Mouse (Mus musculus): ENCODE data around the gene Art3.

The Art3 gene

GRCm38 (mm10) chr5:92413271-92413981, 81.8 kb downstream of the Art3 start:
- no peak for DNase-seq (ENCODE audit: extremely low read depth, low read depth, low spot score)

GRCm38 (mm10) chr5:92413982-92414375, 82.4 kb downstream of the Art3 start:
- DNase-seq (ENCODE audit: extremely low read depth, low read depth, low spot score) = no peak

GRCm38 (mm10) chr5:92424126-92424525, 92.5 kb downstream of the Art3 start:
- no peak for DNase-seq (ENCODE audit: extremely low read depth, low read depth, low spot score)

- DNase-seq (ENCODE audit: extremely low read depth, low read depth, low spot score) = peak; percentile 76
Measured at GRCm38 (mm10) chr5:92430723-92431122, 99.1 kb downstream of the Art3 start.

GRCm38 (mm10) chr5:92431611-92432010, 100.0 kb downstream of the Art3 start:
- DNase-seq (ENCODE audit: extremely low read depth, low read depth, low spot score) = no peak

GRCm38 (mm10) chr5:92434070-92434469, 102.4 kb downstream of the Art3 start:
- no peak for DNase-seq (ENCODE audit: extremely low read depth, low read depth, low spot score)

- no peak for DNase-seq (ENCODE audit: extremely low read depth, low read depth, low spot score)
Measured at GRCm38 (mm10) chr5:92434571-92434985, 103.0 kb downstream of the Art3 start.

- DNase-seq (ENCODE audit: extremely low read depth, low read depth, low spot score) = peak; percentile 68
Measured at GRCm38 (mm10) chr5:92435025-92435584, 103.5 kb downstream of the Art3 start, which contains the start of gene Nup54. TSS of gene Nup54 (minus strand) at chr5:92435219.

- no peak for DNase-seq (ENCODE audit: extremely low read depth, low read depth, low spot score)
Measured at GRCm38 (mm10) chr5:92438540-92438939, 106.9 kb downstream of the Art3 start.

- no peak for DNase-seq (ENCODE audit: extremely low read depth, low read depth, low spot score)
Measured at GRCm38 (mm10) chr5:92441494-92441893, 109.9 kb downstream of the Art3 start.

GRCm38 (mm10) chr5:92442914-92443313, 111.3 kb downstream of the Art3 start:
- DNase-seq (ENCODE audit: extremely low read depth, low read depth, low spot score) = no peak

GRCm38 (mm10) chr5:92445016-92445415, 113.4 kb downstream of the Art3 start:
- DNase-seq (ENCODE audit: extremely low read depth, low read depth, low spot score) = no peak

- no peak for DNase-seq (ENCODE audit: extremely low read depth, low read depth, low spot score)
Measured at GRCm38 (mm10) chr5:92446736-92447135, 115.1 kb downstream of the Art3 start.

GRCm38 (mm10) chr5:92452876-92453275, 121.2 kb downstream of the Art3 start:
- no peak for DNase-seq (ENCODE audit: extremely low read depth, low read depth, low spot score)

- DNase-seq (ENCODE audit: extremely low read depth, low read depth, low spot score) = no peak
Measured at GRCm38 (mm10) chr5:92457410-92457809, 125.8 kb downstream of the Art3 start.

GRCm38 (mm10) chr5:92458726-92459125, 127.1 kb downstream of the Art3 start:
- no peak for DNase-seq (ENCODE audit: extremely low read depth, low read depth, low spot score)

GRCm38 (mm10) chr5:92461321-92461720, 129.7 kb downstream of the Art3 start:
- no peak for DNase-seq (ENCODE audit: extremely low read depth, low read depth, low spot score)

All from fat pad, adult 2 months (tissue).